Mouse (Mus musculus) fibroblast of lung, adult 2 months (primary cell): Measurements from ENCODE around the gene Sntg2.

Source experiments
- DNase-seq: peaks from one replicate; pipeline ENCODE4 v3.0.0-alpha.2; 2011; ENCODE audit warnings: low read depth

Sntg2 gene

DNA sequence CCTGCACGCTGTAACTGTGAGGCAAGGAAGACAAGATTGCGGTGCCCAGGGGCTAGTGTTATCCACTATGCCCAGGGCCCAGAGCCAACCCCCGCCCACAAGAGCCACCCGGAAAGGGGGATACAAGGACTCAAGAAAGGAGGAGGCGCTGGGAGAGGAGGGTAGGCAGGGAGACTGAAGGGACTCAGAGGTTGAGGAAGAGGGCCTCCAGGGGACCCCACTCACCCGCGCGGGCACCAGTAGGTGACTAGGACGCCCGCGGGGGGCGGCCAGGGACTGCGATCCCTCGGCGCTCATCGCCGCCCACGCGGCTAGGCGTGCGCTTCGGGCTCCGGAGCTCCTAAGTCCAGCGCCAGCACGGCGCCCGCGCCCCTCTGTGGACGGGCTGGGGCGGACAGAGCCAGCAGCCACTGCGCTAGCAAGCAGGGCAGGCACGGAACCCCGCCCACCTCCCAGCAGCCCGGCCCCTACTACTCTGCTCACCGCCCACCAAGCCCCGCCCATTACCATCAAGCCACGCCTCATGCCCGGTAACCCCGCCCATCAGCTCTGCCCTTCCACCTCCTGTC, at the start of gene Sntg2:
TSS of gene Sntg2 (minus strand) at position 443 of the 569 bp plus-strand sequence.
- peak; percentile 28 for DNase-seq

DNA sequence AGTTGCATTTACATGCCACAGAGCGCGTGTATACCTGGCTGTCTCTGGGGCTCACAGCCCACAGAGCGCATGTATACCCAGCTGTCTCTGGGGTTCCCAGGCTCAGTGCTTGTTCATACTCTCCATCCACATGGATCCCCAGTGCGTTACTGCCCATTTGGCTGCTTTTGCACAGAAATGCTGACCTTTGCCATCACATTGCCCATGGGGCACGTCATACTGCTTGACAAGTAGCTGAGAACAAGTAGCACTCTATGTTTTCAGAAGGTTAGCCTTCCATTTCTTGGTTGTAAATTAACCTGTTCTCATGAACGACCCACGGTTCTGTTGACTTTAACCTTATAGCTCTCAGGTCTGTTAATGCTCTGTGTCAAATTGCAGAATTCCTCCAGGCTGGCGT, 43.4 kb upstream of the Sntg2 start:
- no peak for DNase-seq

DNA sequence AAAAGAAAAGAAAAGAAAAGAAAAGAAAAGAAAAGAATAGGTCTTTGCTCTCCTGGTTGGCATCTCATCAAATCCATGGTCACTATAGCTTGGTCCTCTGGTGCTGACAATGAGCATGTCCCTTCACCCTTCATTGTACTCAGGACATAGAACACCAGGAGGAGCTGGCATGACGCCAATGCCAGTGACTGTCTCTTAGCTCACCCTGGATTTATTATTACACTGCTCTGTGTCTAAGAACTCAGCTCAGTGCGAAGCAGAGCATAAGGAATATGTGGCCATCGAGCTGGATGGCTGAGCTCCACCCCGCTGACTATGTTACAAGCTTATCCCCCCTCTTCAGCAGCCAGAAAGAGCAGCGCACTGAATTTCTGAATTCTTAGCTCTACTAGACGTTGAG, 42.8 kb upstream of the Sntg2 start:
- no peak for DNase-seq

DNA sequence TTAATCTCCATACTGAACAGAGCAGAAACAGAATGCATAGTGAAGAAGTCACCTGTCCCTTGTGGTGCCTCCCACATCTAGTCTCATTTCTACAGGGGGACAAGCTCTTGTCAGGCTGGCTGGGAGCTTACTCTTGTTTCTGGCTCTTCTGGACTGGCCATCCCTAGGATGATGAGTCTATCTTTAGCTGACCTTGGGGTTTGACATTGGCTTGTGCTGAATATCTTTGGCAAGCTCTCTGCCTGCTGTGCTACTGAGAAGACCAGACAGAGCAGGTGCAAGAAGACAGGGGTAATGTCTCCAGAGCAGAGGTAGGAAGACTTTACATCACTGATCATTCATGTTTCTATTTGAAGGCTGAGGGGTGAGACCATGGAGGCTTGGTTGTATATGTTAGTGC, 29.5 kb upstream of the Sntg2 start:
- DNase-seq = no peak

DNA sequence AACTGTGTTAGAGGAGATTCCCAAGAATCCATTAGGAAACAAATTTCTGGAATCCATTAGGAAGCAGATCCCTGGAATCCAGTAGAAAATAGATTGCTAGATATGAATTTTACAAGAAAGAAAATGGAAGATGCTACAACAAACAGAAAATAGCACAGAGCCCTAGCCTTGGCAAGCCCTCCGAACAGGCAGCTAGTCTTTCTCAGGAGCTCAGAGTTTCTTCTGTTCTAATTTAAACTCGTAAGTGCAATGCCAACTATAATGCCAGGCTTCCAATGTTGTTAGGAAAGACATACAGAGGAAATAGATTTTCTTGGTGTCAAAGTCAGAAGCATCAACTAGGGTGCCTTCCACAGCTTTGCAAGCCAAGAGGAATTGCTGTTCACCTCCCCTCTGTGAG, 27.4 kb upstream of the Sntg2 start:
- no peak for DNase-seq

DNA sequence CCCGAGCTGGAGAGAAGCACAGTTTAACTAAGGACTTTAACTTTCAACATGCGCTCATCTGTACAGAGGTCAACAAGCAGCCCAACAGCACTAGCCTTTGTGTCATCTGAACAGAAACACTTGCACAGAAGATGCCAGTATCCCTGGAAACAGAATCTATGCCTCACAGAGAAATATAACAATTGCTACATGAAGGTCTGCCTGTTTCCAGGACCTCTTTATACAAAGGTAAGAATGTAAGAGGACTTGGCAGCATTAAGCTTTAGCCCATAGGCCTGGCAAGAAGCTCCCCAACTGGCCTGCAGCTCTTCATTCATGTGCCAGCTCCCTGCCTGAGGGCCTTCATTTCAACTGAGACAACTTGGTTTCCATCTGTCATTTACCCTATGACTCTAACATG, 26.9 kb upstream of the Sntg2 start:
- no peak for DNase-seq

DNA sequence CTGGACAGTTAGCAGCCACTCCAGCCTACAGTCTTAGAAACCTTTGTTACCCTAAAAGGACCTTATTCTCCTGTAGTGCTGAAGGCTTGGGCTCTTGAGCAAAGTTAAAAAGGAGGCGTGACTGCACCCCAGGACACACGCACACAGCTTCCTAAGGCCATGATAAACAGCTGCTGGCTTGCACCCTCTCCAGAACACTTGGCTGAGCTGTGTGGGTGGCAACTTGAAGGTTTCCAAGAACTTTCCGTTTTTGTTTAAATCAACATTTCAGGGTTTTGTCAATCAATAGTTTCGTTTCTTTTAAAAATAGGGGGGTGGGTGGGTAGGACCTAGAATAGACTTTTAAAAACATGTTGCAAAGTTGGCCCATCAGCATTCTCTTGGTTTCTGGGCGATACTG, 882 bp downstream of the Sntg2 start:
- DNase-seq = no peak

DNA sequence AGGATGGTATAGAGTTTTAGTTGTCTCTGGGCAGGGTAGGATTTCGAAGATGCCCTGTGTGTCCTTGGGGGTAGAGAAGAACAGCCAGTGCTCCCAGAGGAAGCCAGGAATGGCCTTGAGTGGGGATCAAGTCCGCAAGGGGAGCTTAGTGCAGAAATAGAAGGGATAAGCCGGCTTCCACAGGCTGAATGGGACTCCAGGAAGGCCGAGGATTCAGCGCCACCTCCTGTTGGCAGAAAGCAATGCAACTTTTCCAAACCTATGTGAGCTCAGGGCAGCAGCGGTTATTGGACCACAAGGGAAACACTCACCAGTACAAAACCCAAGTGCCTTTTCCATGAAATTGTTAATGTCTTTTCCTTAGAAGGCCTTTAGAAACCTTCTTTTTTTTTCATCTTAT, 3.4 kb downstream of the Sntg2 start:
- peak; percentile 53 for DNase-seq

DNA sequence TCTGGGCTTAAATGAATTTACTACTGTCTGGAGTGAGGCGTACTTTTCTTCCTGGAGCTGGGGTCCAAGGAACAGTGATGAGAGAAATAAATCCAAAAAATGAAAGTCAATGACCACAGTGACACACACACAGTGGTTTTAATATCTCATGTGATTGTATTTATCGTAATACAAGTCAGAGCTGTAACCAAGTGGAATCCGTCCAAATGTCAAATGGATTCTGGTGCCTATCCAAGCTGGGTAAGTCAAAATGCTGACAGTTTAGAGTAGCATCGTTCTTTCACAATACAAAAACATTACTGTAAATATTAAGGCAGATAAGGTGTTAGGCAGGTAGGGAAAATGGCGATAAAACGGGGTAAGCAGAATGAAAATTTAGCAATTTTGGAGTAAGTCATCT, 4.0 kb downstream of the Sntg2 start:
- DNase-seq = no peak

DNA sequence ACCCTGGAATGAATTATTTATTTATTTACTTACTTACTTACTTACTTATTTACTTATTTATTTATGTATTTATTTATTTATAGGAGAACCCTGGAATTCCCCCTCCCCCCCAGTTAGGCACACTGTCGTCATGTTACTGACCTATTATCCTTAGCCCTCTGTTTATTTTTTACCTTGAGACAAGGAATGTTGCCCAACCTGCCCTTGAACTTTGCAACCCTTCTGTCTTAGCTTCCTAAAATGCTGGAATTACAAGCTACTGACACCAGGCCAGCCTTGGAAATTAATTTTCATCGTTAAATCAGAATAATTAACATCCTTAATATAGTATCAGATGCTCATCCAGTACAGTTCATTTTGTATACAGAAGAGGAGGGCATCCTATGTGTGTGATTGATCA, 10.9 kb downstream of the Sntg2 start:
- no peak for DNase-seq

DNA sequence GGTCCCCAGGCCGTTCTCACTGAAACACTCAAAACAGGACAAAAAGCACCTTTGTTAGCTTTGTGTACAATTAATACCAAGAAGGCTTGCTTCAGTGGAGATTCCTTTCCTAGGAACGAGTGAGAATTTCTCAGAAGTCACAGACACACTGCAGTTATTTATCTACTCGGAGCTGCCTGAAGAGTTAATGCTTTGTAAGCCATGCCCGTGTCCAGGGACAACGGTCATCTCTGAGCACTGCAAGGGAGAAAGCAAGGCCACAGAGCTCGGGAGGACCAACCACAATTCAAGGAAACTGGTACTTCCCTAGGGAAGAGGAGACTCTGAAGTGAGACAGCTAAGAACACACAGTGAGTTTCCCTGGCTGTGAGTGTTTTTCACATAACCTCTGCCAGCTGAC, 15.5 kb downstream of the Sntg2 start:
- DNase-seq = no peak

DNA sequence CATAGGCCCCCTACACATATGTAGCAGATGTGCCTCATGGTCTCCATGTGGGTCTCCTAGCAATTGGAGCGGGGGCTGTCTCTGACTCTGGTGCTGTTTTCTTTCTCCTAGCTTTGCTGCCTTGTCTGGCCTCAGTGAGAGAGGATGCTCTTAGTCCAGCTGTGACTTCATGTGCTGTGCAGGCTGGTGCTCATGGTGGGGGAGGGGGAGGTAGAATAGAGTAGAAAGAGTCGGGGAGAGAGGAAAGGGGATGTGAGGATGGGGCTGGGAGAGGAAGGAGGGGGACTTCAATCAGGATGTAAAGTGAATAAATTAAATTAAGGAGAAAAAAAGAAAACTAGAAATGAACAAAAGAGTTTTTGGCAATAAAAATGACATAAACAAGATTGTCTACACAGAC, 20.8 kb downstream of the Sntg2 start:
- DNase-seq = no peak

DNA sequence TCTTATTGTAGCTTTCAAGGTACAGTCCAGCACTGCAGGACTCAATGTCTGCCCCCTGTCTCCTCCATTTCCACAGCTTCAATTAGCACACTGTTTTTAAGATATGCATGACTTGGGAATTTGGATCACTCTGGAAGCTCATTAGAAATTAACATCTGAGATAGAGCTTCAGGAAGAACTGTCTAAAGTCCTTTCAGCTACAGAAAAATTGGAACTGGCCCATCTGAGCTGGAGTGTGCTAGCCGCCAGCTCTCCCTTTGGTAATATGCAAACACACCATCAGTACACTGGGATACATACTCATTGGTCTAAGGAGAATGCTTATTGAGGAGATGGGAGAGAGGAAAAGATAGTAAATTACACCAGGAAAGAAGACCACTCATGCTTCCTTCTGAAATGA, 25.1 kb downstream of the Sntg2 start:
- DNase-seq = no peak

DNA sequence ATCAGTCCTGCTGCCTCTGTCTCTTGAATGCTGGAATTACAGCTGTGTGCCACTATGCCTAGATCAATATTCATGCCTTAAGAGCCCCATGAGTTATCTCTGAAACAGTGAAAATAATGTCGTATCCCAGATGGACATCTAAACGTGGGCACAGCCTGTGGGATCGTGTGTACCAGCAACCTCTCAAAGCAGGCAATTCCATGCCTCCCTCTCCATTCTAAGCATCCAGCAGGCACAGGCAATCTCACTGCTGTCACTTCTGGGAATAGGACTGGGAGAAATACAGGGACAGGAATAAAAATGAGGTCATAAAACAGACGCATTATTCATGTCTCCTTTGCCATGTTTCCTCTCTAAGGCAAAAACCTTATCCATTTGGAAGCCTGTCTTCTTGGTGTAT, 25.9 kb downstream of the Sntg2 start:
- no peak for DNase-seq

DNA sequence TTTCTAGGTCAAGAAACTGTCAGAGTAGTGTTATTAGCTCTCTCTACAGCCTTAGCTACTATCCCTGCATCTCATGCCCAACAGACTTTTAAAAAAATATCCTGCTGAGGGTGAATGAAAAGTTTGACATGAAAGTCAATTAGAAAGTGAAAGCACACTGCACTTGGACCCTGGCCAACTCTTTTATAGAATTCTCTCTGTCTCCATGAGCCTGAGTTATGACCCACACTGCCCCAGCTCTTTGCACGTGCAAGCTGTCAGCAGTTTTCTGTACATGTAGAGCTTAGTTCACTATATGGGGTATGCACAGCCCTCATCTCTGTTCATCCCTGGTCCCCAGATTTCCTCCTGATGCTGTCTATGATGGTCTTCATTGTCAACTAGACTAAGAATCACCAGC, 28.4 kb downstream of the Sntg2 start:
- DNase-seq = no peak

DNA sequence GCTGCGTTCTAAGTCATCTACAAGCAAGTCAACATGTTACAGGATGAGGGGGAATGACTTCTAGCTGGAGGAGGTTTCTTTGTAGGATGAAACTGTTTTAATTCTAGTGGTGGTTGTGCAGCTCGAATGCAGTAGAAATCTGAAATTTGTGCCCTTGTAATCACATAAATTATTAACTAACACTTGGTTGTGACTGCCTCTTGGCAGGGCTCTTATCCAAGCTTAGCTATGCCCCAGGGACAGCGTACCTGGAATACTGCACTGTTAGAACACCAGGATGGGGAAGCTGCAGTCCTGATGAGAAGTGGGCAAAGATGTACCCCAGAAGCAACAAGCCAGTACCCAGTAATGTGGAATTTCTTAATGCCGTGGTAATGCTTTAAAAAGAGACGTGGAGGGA, 36.9 kb downstream of the Sntg2 start:
- no peak for DNase-seq

DNA sequence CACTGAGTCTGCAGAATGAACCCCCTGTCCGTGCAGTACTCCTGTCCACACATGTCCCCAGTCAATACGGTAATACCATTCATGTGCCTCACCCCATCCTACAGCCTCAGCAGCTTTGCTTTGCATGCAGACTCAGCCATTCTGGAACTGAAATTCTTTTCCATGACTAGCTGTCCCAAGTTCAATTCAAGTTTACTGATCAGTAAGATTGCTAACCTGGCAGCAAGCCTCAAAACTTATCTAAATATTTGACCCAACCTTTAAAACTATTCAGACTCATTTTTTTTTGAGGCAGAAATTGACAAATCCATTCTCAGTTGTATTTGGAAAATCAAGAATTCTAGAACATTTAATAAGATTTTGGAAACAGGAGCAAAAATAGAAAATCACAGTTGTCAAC, 38.7 kb downstream of the Sntg2 start:
- DNase-seq = no peak

DNA sequence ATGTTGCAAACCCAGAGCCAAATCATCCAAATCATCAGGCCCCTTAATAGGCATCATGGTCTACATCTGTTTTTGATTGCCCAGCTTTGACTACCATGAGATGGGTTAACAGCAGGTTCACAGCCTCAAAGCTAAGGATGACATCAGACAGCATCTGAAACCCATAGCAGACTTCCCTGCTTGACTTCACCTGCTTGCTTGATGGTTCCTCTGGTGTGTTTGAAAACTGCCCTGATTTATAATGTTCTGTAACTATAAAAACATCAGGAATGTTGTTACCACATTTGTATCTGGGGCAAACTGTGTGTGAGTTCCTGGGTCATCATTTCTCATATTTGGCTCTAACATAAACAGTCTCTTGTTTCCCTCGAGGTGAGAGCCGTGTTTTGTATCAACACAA, 55.2 kb downstream of the Sntg2 start:
- DNase-seq = no peak

DNA sequence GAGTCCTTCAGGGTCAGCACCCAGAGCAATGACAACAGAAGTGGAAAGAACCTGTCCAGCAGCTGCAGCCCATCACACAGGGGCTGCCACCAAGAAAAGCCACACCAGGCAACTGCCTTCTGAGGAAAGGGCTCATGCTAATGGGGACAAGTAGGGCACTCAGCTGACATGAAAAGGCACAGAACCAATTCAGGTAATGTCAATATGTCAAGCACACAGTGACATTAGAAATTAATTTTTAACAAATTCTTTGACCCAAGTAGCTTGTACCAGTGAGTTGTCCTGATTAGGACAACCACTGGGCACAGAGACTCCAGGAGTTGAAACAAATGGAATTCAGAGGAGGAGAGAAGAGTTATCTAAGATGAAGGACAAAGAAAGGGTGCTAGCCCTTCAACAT, 60.2 kb downstream of the Sntg2 start:
- no peak for DNase-seq

DNA sequence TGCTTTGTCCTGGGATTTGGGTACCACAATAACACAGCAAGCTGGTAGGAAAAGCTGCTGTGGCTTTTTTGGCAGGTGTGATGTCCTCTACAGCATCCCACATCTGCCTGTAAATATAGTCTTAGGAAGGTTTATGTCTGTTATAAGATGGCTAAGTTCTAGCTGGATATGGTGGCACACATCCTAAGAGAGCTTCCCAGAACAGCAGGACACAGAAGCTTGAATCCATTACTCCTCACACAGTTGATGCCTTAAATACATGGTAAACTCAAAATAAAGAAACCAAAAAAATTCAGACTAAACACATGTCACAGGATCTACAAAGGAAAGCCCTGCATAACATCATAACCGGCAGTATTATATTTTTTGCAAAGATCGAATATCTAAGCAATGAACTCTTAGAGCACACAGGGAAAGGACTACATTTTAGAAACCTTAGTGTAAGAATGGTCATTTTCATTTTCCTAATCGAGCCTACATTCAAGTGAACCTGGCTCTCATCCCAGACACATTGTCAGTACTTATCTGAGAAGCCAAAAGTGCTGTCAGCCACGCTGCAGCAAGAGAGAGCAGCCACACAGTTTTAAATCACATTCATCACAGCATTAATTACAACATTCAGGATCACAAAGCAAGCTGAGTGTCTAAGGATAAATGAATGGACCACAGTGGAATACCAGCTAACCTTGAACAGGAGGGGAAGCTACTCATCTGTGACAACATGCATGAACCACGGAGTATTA, 64.8 kb downstream of the Sntg2 start:
- DNase-seq = no peak

DNA sequence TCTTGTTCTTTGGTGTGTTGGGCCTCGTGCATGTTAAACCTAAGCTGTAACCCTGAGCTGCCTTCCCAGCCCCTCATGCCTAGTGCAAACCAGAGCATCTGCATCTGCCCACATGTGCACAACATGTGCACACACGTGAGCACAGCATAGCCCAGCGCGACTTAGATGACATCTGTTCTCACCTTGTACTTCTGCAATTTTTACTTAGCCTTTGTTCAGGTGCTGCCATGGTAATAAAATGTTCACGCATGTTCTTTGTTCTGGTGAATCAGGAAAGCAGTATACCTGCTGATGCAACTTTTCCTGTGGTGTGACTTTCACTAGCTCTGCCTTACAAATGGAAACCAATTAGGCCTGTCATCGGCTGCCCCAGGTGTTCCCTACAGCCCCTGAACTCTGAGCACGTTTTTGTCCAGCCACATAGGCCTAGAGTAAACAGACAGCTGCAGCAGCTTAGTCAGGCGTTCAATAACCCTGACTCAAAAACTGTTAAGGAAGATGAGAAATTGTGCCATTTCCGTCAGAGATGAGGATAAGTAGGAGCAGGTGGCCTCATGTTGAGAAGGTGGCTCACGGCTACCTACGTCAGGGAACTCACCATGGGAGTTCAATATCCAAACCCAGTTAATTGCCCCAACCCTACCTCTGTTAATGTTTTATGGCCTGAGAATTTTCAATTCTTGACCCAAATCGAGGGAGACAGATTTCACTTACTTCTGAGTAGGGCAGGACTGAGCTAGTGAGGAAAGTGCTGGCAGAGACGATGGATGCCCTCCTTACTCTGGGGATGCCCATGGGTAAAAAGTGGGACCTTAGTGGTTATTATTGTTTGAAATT, 80.2 kb downstream of the Sntg2 start:
- no peak for DNase-seq

DNA sequence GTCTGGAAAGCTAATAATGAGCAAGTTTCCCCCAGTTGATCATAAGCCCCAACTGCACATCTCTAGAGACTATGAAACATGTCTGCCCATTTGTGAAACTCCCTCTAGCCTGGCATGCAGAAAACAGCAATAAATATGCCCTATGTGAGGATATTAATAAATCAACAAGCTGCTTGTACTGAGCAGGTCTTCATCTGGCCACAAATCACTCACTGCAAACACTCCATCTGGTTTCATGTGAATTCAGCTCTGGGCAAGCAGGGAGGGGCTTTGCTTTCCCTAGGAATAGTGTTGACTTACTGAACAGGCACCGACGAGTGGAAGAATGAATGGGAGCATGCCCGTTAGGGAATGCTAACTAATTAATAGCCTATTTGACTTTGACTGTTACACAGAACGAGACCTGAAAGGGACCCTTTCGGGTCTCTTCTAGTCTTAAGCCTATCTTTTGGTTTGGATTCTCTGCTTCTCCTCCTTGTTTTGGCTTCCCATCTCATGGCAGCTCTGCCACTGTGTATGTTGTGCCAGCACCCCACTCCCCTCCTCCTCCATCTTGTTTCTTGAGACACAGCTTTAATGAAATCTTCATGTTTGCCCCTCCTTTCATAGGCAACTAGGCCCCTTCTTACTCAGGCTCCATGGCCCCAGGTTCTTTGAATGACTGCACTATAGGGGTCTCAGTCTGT, 86.1 kb downstream of the Sntg2 start:
- no peak for DNase-seq

DNA sequence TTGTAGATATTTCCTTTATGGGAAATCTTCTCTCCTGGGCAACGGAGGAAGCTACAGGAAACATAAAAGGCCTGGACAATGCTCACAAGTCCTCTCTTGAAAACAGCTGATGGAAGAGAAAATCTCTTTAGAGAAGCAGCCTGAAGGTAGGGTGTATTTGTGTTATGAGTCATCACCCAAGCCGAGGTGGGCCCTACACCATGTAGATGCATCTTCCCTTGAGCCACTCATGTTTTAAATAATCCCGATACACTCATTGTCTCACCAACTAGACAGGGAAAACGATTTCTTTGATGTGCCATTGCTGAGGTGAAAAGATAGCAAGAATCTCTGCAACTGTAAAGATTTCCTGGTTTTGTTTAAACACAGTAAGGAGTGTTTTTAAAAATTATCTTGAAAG, 89.4 kb downstream of the Sntg2 start:
- no peak for DNase-seq
